In genomic region chr2:20826258-20826657, GRCm38 (mm10) we compare ENCODE assay signal across 10 mouse cellular contexts.
"Had no signal": no experiment of that assay in that cellular context is flagged by ENCODE, and none has a peak within 500 bp of the region (broad histone marks: within the 10 kb centered on the region; RNA-seq: fewer than 3 reads in every experiment).

No protein-coding gene starts in this region.

- H3K4me1 ChIP-seq: kidney, embryonic 15.5 days; liver, embryonic 13.5 days had no signal

- H3K9me3 ChIP-seq: liver, embryonic 13.5 days had no signal

- H3K36me3 ChIP-seq: kidney, embryonic 15.5 days; liver, embryonic 13.5 days had no signal

- DNase-seq: kidney, postnatal 10 days; kidney, postnatal 36 days; liver, embryonic 13.5 days; lung, adult 2 months; lung, postnatal 14 days; lung, postnatal 4 days; midbrain, embryonic 14.5 days; thymus, postnatal 25 days had no signal

- H3K27ac ChIP-seq: kidney, embryonic 15.5 days; liver, embryonic 13.5 days; stomach, postnatal 0 days had no signal

- H3K27me3 ChIP-seq: kidney, embryonic 15.5 days; liver, embryonic 13.5 days had no signal

- H3K4me3 ChIP-seq: kidney, embryonic 15.5 days; liver, embryonic 13.5 days had no signal
